Mouse (Mus musculus) midbrain, embryonic 14.5 days (tissue): ENCODE results near the gene Zfp503. TPM values are rescaled to one million over a fixed set of nuclear protein-coding genes. Genes with fewer than 3 reads are reported as not detected.

ENCODE experiments used
- ATAC-seq: fragments of 200-750 bp; cut with Nextera tagmentation; 2 replicates; pipeline ENCODE4 v1.8.0; 2017; ENCODE audit warnings: moderate number of reproducible peaks, moderate library complexity; ENCODE audit not compliant: low FRiP score, low TSS enrichment
- DNase-seq: peaks from one replicate; pipeline ENCODE4 v3.0.0-alpha.2; 2015
- H3K27ac ChIP-seq: fragments of 300-500 bp; sonication (generic); replicated peaks from 2 replicates; pipeline ENCODE4 v1.5.1; 2014; ENCODE audit warnings: mild to moderate bottlenecking, low read depth, low read length, moderate library complexity
- H3K27me3 ChIP-seq: fragments of 300-500 bp; sonication (generic); 2 replicates; pipeline ENCODE4 v1.6.1; 2014; ENCODE audit warnings: low read length, control low read depth, mixed read lengths; ENCODE audit not compliant: control insufficient read depth, insufficient read depth
- H3K36me3 ChIP-seq: fragments of 300-500 bp; sonication (generic); 2 replicates; pipeline ENCODE4 v1.6.1; 2014; ENCODE audit warnings: low read length, control low read depth; ENCODE audit not compliant: control insufficient read depth, insufficient read depth
- H3K4me1 ChIP-seq: fragments of 300-500 bp; sonication (generic); 2 replicates; pipeline ENCODE4 v1.6.1; 2014; ENCODE audit warnings: mild to moderate bottlenecking, antibody characterized with exemption, low read length, control low read depth; ENCODE audit not compliant: control insufficient read depth, insufficient read depth
- H3K4me2 ChIP-seq: fragments of 300-500 bp; sonication (generic); 2 replicates; pipeline ENCODE4 v1.6.1; 2014; ENCODE audit warnings: mild to moderate bottlenecking, low read length, moderate library complexity
- H3K4me3 ChIP-seq: fragments of 300-500 bp; sonication (generic); replicated peaks from 2 replicates; pipeline ENCODE4 v1.5.1; 2014; ENCODE audit warnings: low read depth, low read length
- H3K9ac ChIP-seq: fragments of 300-500 bp; sonication (generic); replicated peaks from 2 replicates; pipeline ENCODE4 v1.6.1; 2014; ENCODE audit warnings: mild to moderate bottlenecking, low read length, moderate library complexity
- H3K9me3 ChIP-seq: fragments of 300-500 bp; sonication (generic); 2 replicates; pipeline ENCODE4 v1.6.1; 2016; ENCODE audit warnings: low read length, control low read depth, mixed read lengths; ENCODE audit not compliant: control insufficient read depth
- WGBS: fragments of 180-500 bp; shearing (Covaris S2); extraction: QIAGEN DNeasy Blood & Tissue Kit; methylation state at CpG from one replicate; pipeline ENCODE4 v1.1.7; 2014; 5-methylcytosine and 5-hydroxymethylcytosine counted together
- polyA plus RNA-seq: library from polyadenylated mRNA; unstranded; fragments of >200 nt; fragmentation: Nextera tagmentation; extraction: Ambion mirVana; gene quantifications from 2 replicates; pipeline ENCODE4 v1.2.1, GENCODE M21; 2014

Zfp503 gene
- polyA plus RNA-seq, 1 experiment from 2014 or later = 4.4 TPM

DNA sequence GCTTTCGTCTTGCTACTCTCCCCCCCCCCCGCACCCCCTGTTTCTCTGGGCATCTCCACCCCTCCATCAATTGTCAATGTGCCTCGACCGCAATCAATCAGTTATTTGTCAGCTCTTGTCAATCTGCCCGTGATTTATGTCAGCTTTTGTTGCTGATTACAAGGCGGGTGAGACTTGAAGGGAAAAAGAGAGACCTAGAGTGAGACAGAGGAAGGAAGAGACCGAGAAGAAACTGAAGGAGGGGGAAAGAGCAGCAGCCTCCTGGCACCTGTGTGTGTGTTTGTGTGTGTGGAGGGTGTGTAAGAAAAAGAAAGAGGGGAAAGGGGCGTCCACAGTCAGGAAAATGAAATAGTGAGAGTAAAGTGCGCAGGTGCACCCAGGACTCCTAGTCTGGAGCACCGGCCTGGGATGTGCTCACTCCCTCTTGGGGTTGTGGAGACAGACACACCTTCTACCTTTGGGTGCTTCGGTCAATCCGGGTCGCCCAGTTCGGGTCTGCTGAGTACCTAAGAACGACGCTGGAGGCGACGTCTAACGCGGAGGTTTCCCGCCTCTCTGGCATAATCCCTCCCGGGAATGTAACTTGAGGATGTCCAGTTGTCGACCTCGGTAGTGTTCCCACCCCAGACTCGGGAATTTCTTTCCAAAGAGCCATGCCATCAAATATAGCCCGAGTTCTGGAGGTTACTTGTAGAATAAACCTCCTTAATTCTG lies 667 bp downstream of the Zfp503 start:
- peak overlapping the region; percentile 17; the same call in 1 of the 2 replicates for H3K9ac ChIP-seq
- peaks cover 8% of the 10 kb centered on the region; the same call in 1 of the 2 replicates for H3K36me3 ChIP-seq
- no peaks in the 10 kb centered on the region for H3K9me3 ChIP-seq
- peak overlapping the region; percentile 88 for H3K4me2 ChIP-seq
- peaks cover 37% of the 10 kb centered on the region for H3K4me1 ChIP-seq
- peaks cover 30% of the 10 kb centered on the region for H3K27me3 ChIP-seq
- H3K4me3 ChIP-seq = peak overlapping the region; percentile 77
- peak overlapping the region; percentile 71 for H3K27ac ChIP-seq
- WGBS = under 1% methylated on average over 26 of the region's 26 CpGs
- ATAC-seq (no peak), DNase-seq (peak; percentile 64)

DNA sequence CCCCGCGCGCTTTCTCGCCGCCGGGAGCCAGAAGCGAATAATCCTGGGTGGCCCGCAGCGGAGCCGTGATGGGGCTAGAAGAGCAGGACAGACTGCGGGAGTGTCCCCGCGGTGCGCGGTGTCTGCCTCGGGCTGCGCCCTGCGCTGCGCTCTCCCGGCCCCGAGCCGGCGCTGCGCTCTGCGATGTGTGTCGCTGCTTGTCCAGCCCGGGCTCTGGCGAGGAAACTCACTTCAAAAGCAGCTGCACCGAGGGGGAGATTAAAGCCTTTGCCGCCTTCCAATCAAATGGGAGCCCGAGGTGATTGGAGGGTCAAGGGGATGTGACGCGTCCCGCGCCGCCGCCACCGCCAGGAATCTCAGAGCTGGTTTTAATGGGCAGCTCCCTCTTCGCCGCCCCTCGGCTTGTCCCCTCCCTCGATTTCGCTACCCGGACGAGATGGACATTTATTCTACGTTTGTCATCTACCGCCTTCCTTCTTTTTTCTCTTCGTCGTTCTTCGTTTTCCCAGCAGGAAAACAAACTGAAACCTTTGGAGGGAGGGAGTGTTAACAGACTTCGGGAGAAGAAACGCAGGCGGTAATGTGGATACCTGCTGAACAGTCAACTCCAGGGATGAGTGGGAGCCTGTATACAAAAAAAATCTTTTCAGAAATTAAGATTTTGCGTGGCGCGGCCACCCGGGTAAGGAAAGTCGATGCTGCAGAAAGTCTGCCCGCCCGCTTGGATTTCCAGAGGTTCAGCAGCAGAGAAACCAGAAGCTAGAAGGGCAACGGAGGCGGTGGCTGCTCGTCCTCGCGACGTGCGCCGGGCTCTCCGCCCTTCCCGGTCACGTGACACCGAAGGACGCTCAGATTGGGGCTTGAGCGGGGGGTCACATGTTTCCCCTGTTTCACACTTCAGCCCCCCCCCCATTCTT lies 1.5 kb downstream of the Zfp503 start:
- DNase-seq (peak; percentile 96), ATAC-seq (peak; percentile 84)
- peaks cover 23% of the 10 kb centered on the region for H3K27me3 ChIP-seq
- peak overlapping the region; percentile 88 for H3K4me2 ChIP-seq
- WGBS = under 1% methylated on average over 74 of the region's 74 CpGs
- H3K27ac ChIP-seq = peak overlapping the region; percentile 91
- peak overlapping the region; percentile 77 for H3K4me3 ChIP-seq
- no peaks in the 10 kb centered on the region for H3K9me3 ChIP-seq
- H3K4me1 ChIP-seq = peaks cover 44% of the 10 kb centered on the region
- peaks cover 8% of the 10 kb centered on the region; the same call in 1 of the 2 replicates for H3K36me3 ChIP-seq
- peak overlapping the region; percentile 78 for H3K9ac ChIP-seq

DNA sequence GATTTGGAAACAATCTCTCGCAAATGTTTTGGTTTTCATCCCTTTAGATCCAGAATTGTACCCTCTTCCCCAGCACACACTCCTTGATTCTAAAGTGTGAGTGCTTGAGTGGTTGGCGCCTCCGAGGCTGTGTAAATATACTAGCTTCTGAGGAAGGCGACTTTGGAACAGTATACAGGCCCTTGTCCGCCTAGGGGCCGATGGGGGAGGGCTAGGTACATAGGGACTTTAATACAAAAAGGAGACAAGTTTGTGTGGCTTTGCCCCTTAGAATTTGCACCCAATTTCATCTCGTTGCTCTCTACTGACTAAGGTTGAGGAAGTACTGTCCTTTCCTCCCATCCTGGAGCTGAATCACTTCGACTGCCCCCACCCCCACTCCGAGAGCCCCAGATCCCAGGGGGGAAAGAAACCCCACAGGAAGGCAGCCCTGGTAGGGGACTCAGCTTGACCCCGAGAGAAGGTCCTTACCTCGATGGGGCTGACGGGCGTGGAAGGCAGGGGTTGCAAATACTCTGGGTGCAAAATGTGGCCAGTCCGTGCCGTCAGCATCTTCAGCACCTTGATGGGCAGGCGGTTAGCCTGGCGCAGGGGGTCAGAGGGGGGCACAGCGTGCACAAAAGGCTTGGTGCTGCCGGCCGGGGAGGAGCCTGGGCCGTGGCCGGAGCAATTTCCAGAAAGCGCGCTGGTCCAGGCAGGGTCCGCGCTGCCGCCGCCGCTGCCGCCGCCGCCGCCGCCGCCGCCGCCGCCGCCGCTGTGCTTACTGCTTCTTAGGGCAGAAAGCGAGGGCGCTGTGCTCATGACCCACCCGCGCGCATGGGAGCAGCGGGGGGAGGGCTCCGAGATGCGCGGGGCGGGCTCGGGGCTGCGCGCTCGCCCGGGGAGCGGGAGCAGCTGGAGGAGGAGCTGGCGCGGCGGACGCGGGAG lies 2.4 kb downstream of the Zfp503 start:
- peak; percentile 8; the same call in 1 of the 2 replicates for ATAC-seq
- Histone ChIP-seq H3K9ac (peak overlapping the region; percentile 78), H3K4me3 (peak overlapping the region; percentile 77), H3K36me3 (peaks cover 8% of the 10 kb centered on the region; the same call in 1 of the 2 replicates), H3K27ac (peak overlapping the region; percentile 91), H3K4me1 (peaks cover 50% of the 10 kb centered on the region), H3K4me2 (peak overlapping the region; percentile 88), H3K27me3 (peaks cover 21% of the 10 kb centered on the region), H3K9me3 (no peaks in the 10 kb centered on the region)
- DNase-seq = peak; percentile 81
- WGBS = 1% methylated on average over 60 of the region's 61 CpGs

DNA sequence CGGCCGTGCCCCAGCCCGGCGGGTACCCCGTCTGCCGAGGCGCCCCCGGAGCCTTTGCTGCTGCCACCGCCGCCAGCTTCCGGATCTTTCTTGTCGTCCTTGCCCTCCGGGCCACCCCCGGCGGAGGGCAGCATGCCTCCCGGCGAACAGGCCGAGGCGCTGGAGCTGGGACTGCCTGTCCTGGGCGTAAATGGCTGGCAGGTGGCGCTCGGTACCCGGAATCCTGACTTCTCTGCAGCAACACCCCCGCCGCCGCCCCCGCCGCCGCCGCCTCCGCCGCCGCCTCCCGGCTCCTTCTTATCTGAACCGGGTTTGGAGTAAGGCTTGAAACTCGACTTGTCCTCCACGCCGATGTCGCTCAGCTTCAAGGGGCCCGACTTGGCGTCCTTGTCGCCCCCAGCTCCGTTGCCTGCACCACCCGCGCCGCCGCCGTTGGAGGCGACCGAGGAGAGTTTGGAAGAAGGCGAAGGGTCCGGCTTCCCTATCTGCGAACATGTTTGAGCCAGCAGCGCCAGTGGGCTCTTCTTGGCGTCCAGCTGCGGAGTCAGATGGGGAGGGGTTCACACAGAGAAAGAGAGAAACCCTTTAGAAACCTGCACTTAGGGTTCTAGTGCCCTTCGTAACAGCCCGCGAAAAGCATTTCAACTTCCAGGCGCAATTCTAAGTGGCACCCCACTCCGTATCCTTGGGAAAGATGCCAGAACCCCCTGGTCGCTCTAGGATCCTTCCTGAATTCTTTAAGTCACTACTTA lies 3.2 kb downstream of the Zfp503 start:
- Histone ChIP-seq H3K4me1 (peaks cover 47% of the 10 kb centered on the region), H3K36me3 (peaks cover 8% of the 10 kb centered on the region; the same call in 1 of the 2 replicates), H3K27me3 (peaks cover 17% of the 10 kb centered on the region), H3K9ac (peak overlapping the region; percentile 78), H3K27ac (peak overlapping the region; percentile 91), H3K4me2 (peak overlapping the region; percentile 88), H3K4me3 (peak overlapping the region; percentile 77), H3K9me3 (no peaks in the 10 kb centered on the region)
- ATAC-seq (no peak), DNase-seq (peak; percentile 91)
- WGBS = under 1% methylated on average over 61 of the region's 62 CpGs

DNA sequence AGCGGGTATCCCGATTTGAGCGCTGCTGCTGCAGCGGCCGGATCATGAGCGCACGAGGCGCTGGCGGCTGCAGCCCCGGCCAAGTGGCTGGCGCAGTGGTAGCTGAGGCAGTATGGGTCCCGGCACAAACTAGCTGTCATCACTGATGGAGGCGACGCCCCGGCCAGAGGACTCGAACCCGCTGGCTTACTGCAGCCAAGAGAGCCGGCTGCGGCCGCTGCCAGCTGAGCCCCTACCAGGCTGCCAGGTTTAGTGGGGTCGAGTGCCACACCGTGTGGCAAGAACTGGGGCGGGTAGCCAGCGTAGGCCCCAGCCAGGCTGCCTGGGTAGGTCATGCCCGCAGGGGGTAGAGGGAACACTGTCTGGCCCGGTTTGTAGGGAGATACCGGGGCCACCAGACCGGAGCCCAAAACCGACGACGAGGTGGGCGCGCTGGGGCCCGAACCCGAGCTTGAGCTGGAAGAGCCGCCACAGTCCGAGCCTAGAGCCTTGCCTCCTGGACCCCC lies 3.9 kb downstream of the Zfp503 start:
- Histone ChIP-seq H3K27ac (peak overlapping the region; percentile 91), H3K4me3 (peak overlapping the region; percentile 77), H3K27me3 (peaks cover 16% of the 10 kb centered on the region), H3K36me3 (peaks cover 8% of the 10 kb centered on the region; the same call in 1 of the 2 replicates), H3K4me2 (peak overlapping the region; percentile 88), H3K9me3 (no peaks in the 10 kb centered on the region), H3K9ac (peak overlapping the region; percentile 78), H3K4me1 (peaks cover 41% of the 10 kb centered on the region)
- peak; percentile 63 for DNase-seq
- under 1% methylated on average over 37 of the region's 37 CpGs for WGBS
- no peak for ATAC-seq

DNA sequence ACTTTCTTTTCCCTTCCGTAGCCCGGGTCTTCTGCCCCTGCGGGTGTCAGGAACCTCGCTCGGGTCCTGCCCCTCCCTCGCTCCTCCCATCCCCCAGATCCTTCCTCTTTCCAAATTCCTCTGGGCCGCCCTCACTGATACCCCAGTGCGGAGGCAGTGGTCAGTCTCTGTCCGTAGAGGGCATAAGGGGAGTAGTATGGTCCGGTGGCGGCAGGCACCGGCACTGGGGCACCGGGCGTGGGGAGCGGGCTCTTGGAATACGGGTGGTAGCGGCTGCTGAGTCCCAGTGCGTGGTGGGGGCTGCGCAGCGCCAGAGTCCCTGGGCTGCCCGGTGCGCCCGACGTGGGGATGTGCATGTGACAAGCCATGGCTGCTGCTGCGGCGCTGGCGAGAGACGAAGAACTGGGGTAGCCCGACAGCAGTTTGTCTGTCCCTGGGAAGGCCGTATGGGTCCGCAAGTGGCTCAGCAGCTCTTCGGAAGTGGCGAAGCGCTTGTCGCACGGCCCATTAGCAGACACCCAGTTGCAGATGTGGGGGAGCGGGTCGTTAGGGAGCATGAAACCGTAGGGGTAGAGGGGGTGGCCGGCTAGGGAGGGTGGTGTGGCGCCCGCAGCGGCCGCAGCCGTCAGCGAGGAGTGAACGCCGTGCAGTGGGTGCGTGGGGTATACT lies 4.5 kb downstream of the Zfp503 start:
- DNase-seq (peak; percentile 64), ATAC-seq (no peak)
- H3K9me3 ChIP-seq = no peaks in the 10 kb centered on the region
- peaks cover 8% of the 10 kb centered on the region; the same call in 1 of the 2 replicates for H3K36me3 ChIP-seq
- peak overlapping the region; percentile 77 for H3K4me3 ChIP-seq
- WGBS = 1% methylated on average over 49 of the region's 49 CpGs
- H3K4me1 ChIP-seq = peaks cover 38% of the 10 kb centered on the region
- H3K27ac ChIP-seq = peak overlapping the region; percentile 91
- peaks cover 17% of the 10 kb centered on the region for H3K27me3 ChIP-seq
- H3K9ac ChIP-seq = peak overlapping the region; percentile 78
- H3K4me2 ChIP-seq = peak overlapping the region; percentile 88

DNA sequence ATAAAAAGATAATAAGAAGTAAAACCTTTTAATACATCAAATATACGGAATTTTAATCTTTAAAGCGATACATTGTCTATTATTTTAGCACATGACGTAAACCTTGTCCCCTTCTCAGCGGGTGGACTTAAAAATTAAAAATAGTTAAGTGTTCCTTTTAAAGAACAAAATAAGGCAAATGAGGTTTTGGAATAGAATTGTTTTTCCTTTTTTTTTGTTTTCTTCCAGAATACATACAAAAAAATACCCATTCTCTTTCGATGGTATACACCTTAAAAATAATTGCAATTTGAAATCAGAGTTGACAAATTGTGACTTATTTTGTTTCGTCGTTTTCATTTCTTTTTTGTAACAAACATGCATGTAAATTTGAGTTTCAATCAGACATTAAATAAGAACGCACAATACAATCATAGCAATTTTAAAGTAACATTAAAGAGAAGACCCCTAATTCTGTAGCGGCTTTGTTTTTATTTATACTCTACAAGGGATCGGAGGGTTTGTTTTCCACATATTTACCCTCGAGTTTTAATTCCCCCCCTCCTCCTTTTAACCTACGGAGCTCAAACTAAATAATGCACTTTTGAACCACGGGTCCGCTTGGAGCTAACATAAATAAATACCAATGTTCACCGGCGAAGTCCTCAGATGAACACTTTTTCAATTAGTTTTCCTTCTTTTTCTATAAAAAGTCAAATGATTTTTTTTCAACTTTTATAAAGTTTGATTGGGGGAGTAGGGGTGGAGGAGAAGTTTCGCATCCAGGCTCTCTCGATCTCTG lies 5.3 kb downstream of the Zfp503 start:
- Histone ChIP-seq H3K27ac (no peak overlapping the region), H3K9me3 (no peaks in the 10 kb centered on the region), H3K9ac (peak overlapping the region; percentile 78), H3K27me3 (peaks cover 18% of the 10 kb centered on the region), H3K4me2 (peak overlapping the region; percentile 88), H3K36me3 (peaks cover 8% of the 10 kb centered on the region; the same call in 1 of the 2 replicates), H3K4me1 (peaks cover 37% of the 10 kb centered on the region), H3K4me3 (peak overlapping the region; percentile 77)
- ATAC-seq = no peak
- peak; percentile 59 for DNase-seq
- 3% methylated on average over 18 of the region's 18 CpGs for WGBS
